Mouse (Mus musculus) right cerebral cortex, postnatal 25 days (tissue): ENCODE measurements around the gene Erc2.
A peak's percentile ranks its signal among the peaks of the same experiment; 100 is the strongest.

Experiments used
- DNase-seq: peaks from one replicate; pipeline ENCODE4 v3.0.0; 2022

The Erc2 gene

GRCm38 (mm10) chr14:27667016-27667852 is 45.0 kb downstream of the Erc2 start:
- DNase-seq, result no peak

- no peak for DNase-seq
These were observed 45.9 kb downstream of the Erc2 start for GRCm38 (mm10) chr14:27668151-27668550.

- DNase-seq, result no peak
These were observed 47.7 kb downstream of the Erc2 start for GRCm38 (mm10) chr14:27669939-27670338.

- peak; percentile 32 for DNase-seq
These were observed 50.5 kb downstream of the Erc2 start for GRCm38 (mm10) chr14:27672761-27673160.

- no peak for DNase-seq
These were observed 51.9 kb downstream of the Erc2 start for GRCm38 (mm10) chr14:27674096-27674495.

GRCm38 (mm10) chr14:27674561-27674960 is 52.3 kb downstream of the Erc2 start:
- no peak for DNase-seq

GRCm38 (mm10) chr14:27675071-27675470 is 52.8 kb downstream of the Erc2 start:
- DNase-seq, result no peak

GRCm38 (mm10) chr14:27682368-27683052 is 60.3 kb downstream of the Erc2 start:
- DNase-seq, result no peak

GRCm38 (mm10) chr14:27695781-27696180 is 73.6 kb downstream of the Erc2 start:
- DNase-seq, result no peak

- no peak for DNase-seq
These were observed 95.1 kb downstream of the Erc2 start for GRCm38 (mm10) chr14:27717364-27717763.

- no peak for DNase-seq
These were observed 97.4 kb downstream of the Erc2 start for GRCm38 (mm10) chr14:27719601-27720000.

- peak; percentile 33 for DNase-seq
These were observed 98.7 kb downstream of the Erc2 start for GRCm38 (mm10) chr14:27720944-27721343.

- DNase-seq, result no peak
These were observed 99.5 kb downstream of the Erc2 start for GRCm38 (mm10) chr14:27721759-27722158.

- no peak for DNase-seq
These were observed 105.3 kb downstream of the Erc2 start for GRCm38 (mm10) chr14:27727541-27727940.

- DNase-seq, result no peak
These were observed 108.9 kb downstream of the Erc2 start for GRCm38 (mm10) chr14:27731086-27731485.

- DNase-seq, result no peak
These were observed 117.2 kb downstream of the Erc2 start for GRCm38 (mm10) chr14:27739436-27739835.

GRCm38 (mm10) chr14:27741248-27741916 is 119.2 kb downstream of the Erc2 start:
- peak; percentile 69 for DNase-seq

- DNase-seq, result no peak
These were observed 132.1 kb downstream of the Erc2 start for GRCm38 (mm10) chr14:27754340-27754739.

GRCm38 (mm10) chr14:27756901-27757300 is 134.7 kb downstream of the Erc2 start:
- DNase-seq, result no peak

GRCm38 (mm10) chr14:27758230-27758629 is 136.0 kb downstream of the Erc2 start:
- no peak for DNase-seq

GRCm38 (mm10) chr14:27759069-27759628 is 136.9 kb downstream of the Erc2 start:
- no peak for DNase-seq

- DNase-seq, result no peak
These were observed 137.8 kb downstream of the Erc2 start for GRCm38 (mm10) chr14:27759982-27760381.

- DNase-seq, result no peak
These were observed 153.1 kb downstream of the Erc2 start for GRCm38 (mm10) chr14:27775367-27775766.
